Mouse (Mus musculus) lung, embryonic 16.5 days (tissue): ENCODE data around the gene Zc3hc1. TPM values are rescaled to one million over a fixed set of nuclear protein-coding genes. Genes with fewer than 3 reads are reported as not detected.

Source experiments
- ATAC-seq: fragments of 200-750 bp; cut with Nextera tagmentation; 2 replicates; pipeline ENCODE4 v1.8.0; 2017; ENCODE audit warnings: low read depth, mild to moderate bottlenecking, moderate library complexity
- H3K27ac ChIP-seq: fragments of 300-500 bp; sonication (generic); 2 replicates; pipeline ENCODE4 v1.5.1; 2014; ENCODE audit warnings: mild to moderate bottlenecking, control low read depth, low read length
- H3K27me3 ChIP-seq: fragments of 300-500 bp; sonication (generic); 2 replicates; pipeline ENCODE4 v1.6.1; 2014; ENCODE audit warnings: low read depth, low read length, mixed read lengths; ENCODE audit not compliant: control insufficient read depth, insufficient read depth
- H3K36me3 ChIP-seq: fragments of 300-500 bp; sonication (generic); 2 replicates; pipeline ENCODE4 v1.6.1; 2014; ENCODE audit warnings: low read length; ENCODE audit not compliant: control insufficient read depth, insufficient read depth
- H3K4me1 ChIP-seq: fragments of 300-500 bp; sonication (generic); replicated peaks from 2 replicates; pipeline ENCODE4 v1.6.1; 2014; ENCODE audit warnings: low read length, mixed read lengths; ENCODE audit not compliant: control insufficient read depth, insufficient read depth
- H3K4me2 ChIP-seq: fragments of 300-500 bp; sonication (generic); 2 replicates; pipeline ENCODE4 v1.6.1; 2014; ENCODE audit warnings: low read depth, low read length, control low read depth
- H3K4me3 ChIP-seq: fragments of 300-500 bp; sonication (generic); 2 replicates; pipeline ENCODE4 v1.5.1; 2014; ENCODE audit warnings: mild to moderate bottlenecking, low read length, control low read depth
- H3K9ac ChIP-seq: fragments of 300-500 bp; sonication (generic); 2 replicates; pipeline ENCODE4 v1.6.1; 2014; ENCODE audit warnings: low read length, control low read depth
- H3K9me3 ChIP-seq: fragments of 300-500 bp; sonication (generic); 2 replicates; pipeline ENCODE4 v1.6.1; 2016; ENCODE audit warnings: low read length; ENCODE audit not compliant: control insufficient read depth
- WGBS: fragments of 180-500 bp; shearing (Covaris S2); extraction: QIAGEN DNeasy Blood & Tissue Kit; methylation state at CpG from one replicate; pipeline ENCODE4 v1.1.7; 2014; 5-methylcytosine and 5-hydroxymethylcytosine counted together
- polyA plus RNA-seq: library from polyadenylated mRNA; unstranded; fragments of >200 nt; fragmentation: Nextera tagmentation; extraction: Ambion mirVana; gene quantifications from 2 replicates; pipeline ENCODE4 v1.2.1, GENCODE M21; 2015

Gene Zc3hc1
- polyA plus RNA-seq, 1 experiment from 2014 or later: 56.3 TPM

GRCm38 (mm10) chr6:30409399-30410093 lies 18.7 kb upstream of the Zc3hc1 start:
- ATAC-seq: no peak
- H3K9ac ChIP-seq: no peak overlapping the region
- H3K27ac ChIP-seq: no peak overlapping the region
- no peak overlapping the region for H3K4me3 ChIP-seq
- no peaks in the 10 kb centered on the region for H3K27me3 ChIP-seq
- H3K4me2 ChIP-seq: no peak overlapping the region
- 83% methylated on average over 7 of the region's 7 CpGs for WGBS
- H3K36me3 ChIP-seq: 0 out of 2 replicates have a peak, but pooled peaks cover 2% of the 10 kb centered on the region
- no peaks in the 10 kb centered on the region for H3K4me1 ChIP-seq
- H3K9me3 ChIP-seq: no peaks in the 10 kb centered on the region

- Histone ChIP-seq H3K27ac (no peak overlapping the region), H3K9ac (no peak overlapping the region), H3K27me3 (no peaks in the 10 kb centered on the region), H3K4me1 (no peaks in the 10 kb centered on the region), H3K9me3 (no peaks in the 10 kb centered on the region), H3K36me3 (0 out of 2 replicates have a peak, but pooled peaks cover 2% of the 10 kb centered on the region), H3K4me2 (no peak overlapping the region), H3K4me3 (no peak overlapping the region)
- no peak for ATAC-seq
- WGBS: 83% methylated on average over 4 of the region's 4 CpGs
Measured at GRCm38 (mm10) chr6:30408276-30408675, 17.4 kb upstream of the Zc3hc1 start.

- no peak overlapping the region for H3K4me2 ChIP-seq
- no peak for ATAC-seq
Measured at GRCm38 (mm10) chr6:30404671-30405070, 13.8 kb upstream of the Zc3hc1 start.

GRCm38 (mm10) chr6:30403465-30403864 lies 12.6 kb upstream of the Zc3hc1 start:
- H3K9me3 ChIP-seq: no peaks in the 10 kb centered on the region
- H3K36me3 ChIP-seq: 0 out of 2 replicates have a peak, but pooled peaks cover 2% of the 10 kb centered on the region
- H3K4me2 ChIP-seq: peak overlapping the region; percentile 56
- peak overlapping the region; percentile 36 for H3K4me3 ChIP-seq
- H3K27me3 ChIP-seq: no peaks in the 10 kb centered on the region
- no peak overlapping the region for H3K27ac ChIP-seq
- 20% methylated on average over 4 of the region's 4 CpGs for WGBS
- peak overlapping the region; percentile 57; the same call in 1 of the 2 replicates for H3K9ac ChIP-seq
- no peaks in the 10 kb centered on the region; the same call in 1 of the 2 replicates for H3K4me1 ChIP-seq
- no peak for ATAC-seq

More at GRCm38 (mm10) chr6:30404671-30405070, 13.8 kb upstream of the Zc3hc1 start:
- WGBS: 73% methylated on average over 5 of the region's 5 CpGs
- Histone ChIP-seq H3K27me3 (no peaks in the 10 kb centered on the region), H3K4me3 (no peak overlapping the region), H3K9me3 (no peaks in the 10 kb centered on the region), H3K9ac (no peak overlapping the region), H3K27ac (no peak overlapping the region; the same call in 1 of the 2 replicates), H3K4me1 (no peaks in the 10 kb centered on the region; the same call in 1 of the 2 replicates), H3K36me3 (0 out of 2 replicates have a peak, but pooled peaks cover 2% of the 10 kb centered on the region)

GRCm38 (mm10) chr6:30402091-30402491 lies 11.3 kb upstream of the Zc3hc1 start:
- ATAC-seq: peak; percentile 20; the same call in 1 of the 2 replicates
- peak overlapping the region; percentile 83 for H3K4me3 ChIP-seq
- peak overlapping the region; percentile 87 for H3K9ac ChIP-seq
- WGBS: under 1% methylated on average over 29 of the region's 29 CpGs
- H3K27ac ChIP-seq: peak overlapping the region; percentile 81
- peak overlapping the region; percentile 65 for H3K4me2 ChIP-seq
- no peaks in the 10 kb centered on the region for H3K9me3 ChIP-seq
- H3K36me3 ChIP-seq: 0 out of 2 replicates have a peak, but pooled peaks cover under 1% of the 10 kb centered on the region
- no peaks in the 10 kb centered on the region for H3K27me3 ChIP-seq
- H3K4me1 ChIP-seq: no peaks in the 10 kb centered on the region; the same call in 1 of the 2 replicates

- WGBS: under 1% methylated on average over 41 of the region's 41 CpGs
- Histone ChIP-seq H3K4me1 (no peaks in the 10 kb centered on the region; the same call in 1 of the 2 replicates), H3K36me3 (no peaks in the 10 kb centered on the region), H3K4me2 (peak within 1 kb of the TSS; percentile 65), H3K27ac (peak within 1 kb of the TSS; percentile 96), H3K4me3 (peak within 1 kb of the TSS; percentile 83), H3K9me3 (no peaks in the 10 kb centered on the region), H3K9ac (peak within 1 kb of the TSS; percentile 87), H3K27me3 (no peaks in the 10 kb centered on the region)
- peak; percentile 100 for ATAC-seq
Measured at GRCm38 (mm10) chr6:30401308-30402015, 10.6 kb upstream of the Zc3hc1 start, which contains the start of gene Klhdc10. Gene Klhdc10 (plus strand): TSS chr6:30401868.

- H3K36me3 ChIP-seq: no peaks in the 10 kb centered on the region
- no peak for ATAC-seq
- no peaks in the 10 kb centered on the region for H3K27me3 ChIP-seq
- H3K4me2 ChIP-seq: peak overlapping the region; percentile 61
- H3K4me3 ChIP-seq: peak overlapping the region; percentile 83
- WGBS: 2% methylated on average over 7 of the region's 7 CpGs
- H3K4me1 ChIP-seq: no peaks in the 10 kb centered on the region; the same call in 1 of the 2 replicates
- no peaks in the 10 kb centered on the region for H3K9me3 ChIP-seq
- peak overlapping the region; percentile 72 for H3K9ac ChIP-seq
- peak overlapping the region; percentile 96 for H3K27ac ChIP-seq
Measured at GRCm38 (mm10) chr6:30400716-30401115, 9.9 kb upstream of the Zc3hc1 start.

GRCm38 (mm10) chr6:30400146-30400545 lies 9.3 kb upstream of the Zc3hc1 start:
- 76% methylated on average over 5 of the region's 5 CpGs for WGBS
- no peak for ATAC-seq
- no peak overlapping the region for H3K27ac ChIP-seq
- H3K9me3 ChIP-seq: no peaks in the 10 kb centered on the region
- no peak overlapping the region for H3K4me3 ChIP-seq
- H3K27me3 ChIP-seq: no peaks in the 10 kb centered on the region
- H3K4me1 ChIP-seq: no peaks in the 10 kb centered on the region; the same call in 1 of the 2 replicates
- no peak overlapping the region for H3K4me2 ChIP-seq
- H3K9ac ChIP-seq: peak overlapping the region; percentile 72
- H3K36me3 ChIP-seq: no peaks in the 10 kb centered on the region

- no peak overlapping the region for H3K4me2 ChIP-seq
- WGBS: 79% methylated on average over 7 of the region's 7 CpGs
- H3K9ac ChIP-seq: no peak overlapping the region
- H3K4me3 ChIP-seq: no peak overlapping the region
- H3K27me3 ChIP-seq: no peaks in the 10 kb centered on the region
- ATAC-seq: no peak
- H3K36me3 ChIP-seq: 0 out of 2 replicates have a peak, but pooled peaks cover 4% of the 10 kb centered on the region
- peaks cover 3% of the 10 kb centered on the region; the same call in 1 of the 2 replicates for H3K4me1 ChIP-seq
- H3K27ac ChIP-seq: no peak overlapping the region
- H3K9me3 ChIP-seq: no peaks in the 10 kb centered on the region
Measured at GRCm38 (mm10) chr6:30391996-30392395, 1.2 kb upstream of the Zc3hc1 start.
